Mouse (Mus musculus): ENCODE data around the gene Gm6217. TPM values are rescaled to one million over a fixed set of nuclear protein-coding genes. Genes with fewer than 3 reads are reported as not detected.
"Not testable (repeated sequence)": the region's sequence is repeated elsewhere in the genome, so short reads cannot be mapped to it uniquely, and the experiment has no call there.

Gene Gm6217
- polyA plus RNA-seq (2015; fragmentation: Nextera tagmentation; extraction: Ambion mirVana), result not detected in 2 replicates

DNA sequence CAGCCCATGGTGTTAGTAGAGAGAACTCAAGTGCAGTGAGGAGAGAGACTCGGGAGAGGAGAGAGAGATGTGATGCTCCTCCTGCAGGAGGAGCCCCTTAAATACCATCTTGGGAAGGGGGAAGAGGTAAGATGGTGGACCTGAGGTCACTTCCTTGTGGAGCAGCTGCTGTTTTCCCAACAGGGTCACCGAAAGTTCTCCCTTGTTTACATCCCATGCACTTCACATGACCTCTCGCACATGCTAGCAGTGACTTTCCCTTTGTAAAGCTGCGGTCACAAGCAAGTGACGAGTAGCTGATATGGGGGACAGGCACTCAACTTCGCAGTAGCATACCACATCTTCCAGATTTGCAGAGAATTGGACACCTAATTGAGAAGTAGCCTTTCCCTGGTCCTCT, at the start of gene Gm6217:
TSS of gene Gm6217 (minus strand) at position 74 of the 400 bp plus-strand sequence.
- not testable (repeated sequence) for H3K27me3 ChIP-seq; H3K36me3 ChIP-seq (ENCODE audit: poor library complexity, severe bottlenecking); H3K9ac ChIP-seq; H3K4me1 ChIP-seq; H3K4me3 ChIP-seq; ATAC-seq; H3K4me2 ChIP-seq; H3K27ac ChIP-seq; H3K9me3 ChIP-seq (replicated peaks)
- WGBS, result no CpG with 5 or more reads among the region's 6 CpGs

DNA sequence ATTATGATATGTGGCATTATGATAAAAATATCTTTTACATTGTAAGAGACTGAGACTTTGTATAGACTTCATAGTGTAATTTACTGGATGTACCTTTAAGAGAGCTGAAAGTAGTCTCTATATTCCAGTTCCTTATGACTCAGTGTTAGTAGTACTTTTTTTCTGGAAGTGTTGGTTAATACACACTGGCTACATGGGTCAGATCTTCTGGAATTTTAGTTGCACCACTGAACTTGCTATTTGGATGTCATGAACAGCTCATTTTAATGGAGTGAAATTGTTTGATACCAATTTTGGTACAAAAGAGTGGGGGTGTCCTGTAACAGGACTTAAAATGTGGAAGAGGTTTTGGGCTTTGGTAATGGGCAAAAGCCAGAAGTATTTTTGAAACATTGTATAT, 46.6 kb upstream of the Gm6217 start:
- Histone ChIP-seq H3K27ac (no peak overlapping the region), H3K4me1 (no peaks in the 10 kb centered on the region), H3K9me3 (replicated peaks) (no peaks in the 10 kb centered on the region), H3K27me3 (no peaks in the 10 kb centered on the region), H3K4me3 (no peak overlapping the region), H3K9ac (no peak overlapping the region), H3K36me3 (ENCODE audit: poor library complexity, severe bottlenecking) (no peaks in the 10 kb centered on the region), H3K4me2 (no peak overlapping the region)
- ATAC-seq, result no peak

DNA sequence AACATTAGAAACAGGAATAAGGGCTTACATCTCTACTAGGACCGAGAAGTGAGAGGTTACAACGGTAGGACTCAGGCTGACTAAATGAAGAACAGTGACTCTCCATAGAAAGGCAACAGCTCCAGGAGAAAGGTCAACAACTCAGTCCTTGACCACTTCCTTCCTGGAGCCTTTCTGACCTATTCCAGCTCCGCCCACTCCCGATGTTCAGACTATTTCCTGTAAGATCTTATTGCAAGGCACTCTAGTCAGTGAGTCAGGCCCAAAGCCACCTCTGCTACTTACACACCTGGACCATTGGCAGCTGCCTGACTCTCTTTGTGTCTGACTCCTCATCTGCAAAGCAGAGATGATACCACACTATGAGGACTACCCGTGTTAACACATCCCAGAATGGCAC, 44.6 kb upstream of the Gm6217 start:
- no peak overlapping the region for H3K27ac ChIP-seq
- ATAC-seq, result no peak
- no peaks in the 10 kb centered on the region for H3K4me1 ChIP-seq
- no peak overlapping the region for H3K4me3 ChIP-seq
- H3K36me3 ChIP-seq (ENCODE audit: poor library complexity, severe bottlenecking), result no peaks in the 10 kb centered on the region
- no peak overlapping the region for H3K9ac ChIP-seq
- WGBS, result 91% methylated on average over 5 of the region's 5 CpGs
- no peaks in the 10 kb centered on the region for H3K27me3 ChIP-seq
- no peaks in the 10 kb centered on the region for H3K9me3 ChIP-seq (replicated peaks)
- H3K4me2 ChIP-seq, result no peak overlapping the region

DNA sequence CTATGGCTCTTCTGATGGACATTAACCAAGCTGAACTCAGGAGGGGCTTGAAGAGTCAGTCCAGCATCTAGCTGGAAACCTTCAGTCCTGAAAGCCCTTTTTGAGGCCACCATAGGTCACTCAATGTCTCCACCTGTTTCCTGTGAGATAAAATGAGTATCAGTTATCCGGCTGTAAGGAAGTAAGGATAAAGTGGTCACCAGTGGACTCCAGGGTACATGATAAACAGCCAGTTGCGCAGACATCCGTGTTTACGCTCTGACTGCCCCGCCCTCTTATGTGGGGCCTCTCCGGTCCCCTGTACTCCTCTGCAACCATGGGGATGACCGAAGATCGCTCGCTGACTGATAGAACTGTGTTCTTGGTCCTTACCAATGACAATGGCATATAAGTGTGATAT, 43.1 kb upstream of the Gm6217 start:
- Histone ChIP-seq H3K9ac (no peak overlapping the region), H3K4me3 (no peak overlapping the region), H3K4me1 (no peaks in the 10 kb centered on the region), H3K36me3 (ENCODE audit: poor library complexity, severe bottlenecking) (no peaks in the 10 kb centered on the region), H3K27me3 (no peaks in the 10 kb centered on the region), H3K4me2 (no peak overlapping the region), H3K27ac (no peak overlapping the region), H3K9me3 (replicated peaks) (no peaks in the 10 kb centered on the region)
- 94% methylated on average over 9 of the region's 9 CpGs for WGBS
- no peak for ATAC-seq

GRCm38 (mm10) chr1:82973901-82974300, 42.7 kb upstream of the Gm6217 start:
- Histone ChIP-seq H3K9ac (no peak overlapping the region), H3K4me1 (no peaks in the 10 kb centered on the region), H3K4me2 (no peak overlapping the region), H3K27me3 (no peaks in the 10 kb centered on the region), H3K27ac (no peak overlapping the region), H3K9me3 (replicated peaks) (no peaks in the 10 kb centered on the region), H3K4me3 (no peak overlapping the region), H3K36me3 (ENCODE audit: poor library complexity, severe bottlenecking) (no peaks in the 10 kb centered on the region)
- no peak for ATAC-seq
- 78% methylated on average over 6 of the region's 6 CpGs for WGBS

DNA sequence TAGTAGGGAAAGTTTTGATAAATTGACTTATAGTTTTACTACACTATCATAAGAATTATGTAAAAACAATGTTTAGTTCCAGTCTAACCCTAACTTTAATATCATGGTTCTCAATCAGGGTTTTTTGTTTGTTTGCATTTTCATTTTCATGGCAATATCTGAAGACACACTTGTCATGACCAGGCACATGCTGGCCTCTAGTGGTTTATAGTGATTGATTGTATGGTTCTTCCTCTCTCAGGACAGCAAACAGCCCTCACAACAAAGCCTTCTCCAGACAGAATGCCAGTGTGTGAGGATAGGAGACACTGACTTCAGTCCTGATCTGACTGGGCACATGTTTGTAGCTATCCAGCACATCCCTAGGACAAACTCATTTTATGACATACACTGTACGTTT, 42.0 kb upstream of the Gm6217 start:
- Histone ChIP-seq H3K9ac (no peak overlapping the region), H3K4me3 (no peak overlapping the region), H3K9me3 (replicated peaks) (no peaks in the 10 kb centered on the region), H3K27me3 (no peaks in the 10 kb centered on the region), H3K36me3 (ENCODE audit: poor library complexity, severe bottlenecking) (no peaks in the 10 kb centered on the region), H3K4me2 (no peak overlapping the region), H3K4me1 (no peaks in the 10 kb centered on the region), H3K27ac (no peak overlapping the region)
- no peak for ATAC-seq
- 95% methylated on average over 1 of the region's 1 CpGs for WGBS

DNA sequence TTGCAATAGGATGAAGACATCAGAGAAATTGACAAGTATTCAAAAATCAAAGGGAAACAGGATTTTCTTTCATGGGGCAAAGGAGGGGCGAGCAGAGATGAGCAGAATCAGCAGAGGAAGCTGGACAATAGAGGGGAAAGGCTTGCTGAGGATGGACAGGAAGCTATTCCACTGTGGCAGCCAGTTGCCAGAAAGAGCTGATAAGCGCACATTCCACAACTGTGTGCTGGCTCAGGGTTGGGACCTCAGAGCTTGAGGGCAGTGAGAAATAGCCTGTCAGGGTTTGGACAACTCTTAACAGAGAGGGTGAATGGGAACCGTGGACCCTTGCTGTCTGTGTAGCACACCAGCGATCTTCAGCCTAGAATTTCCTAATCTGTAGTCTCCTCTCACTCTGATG, 40.8 kb upstream of the Gm6217 start:
- H3K27ac ChIP-seq, result no peak overlapping the region
- no peak overlapping the region for H3K9ac ChIP-seq
- H3K36me3 ChIP-seq (ENCODE audit: poor library complexity, severe bottlenecking), result no peaks in the 10 kb centered on the region
- H3K4me2 ChIP-seq, result no peak overlapping the region
- no peaks in the 10 kb centered on the region for H3K4me1 ChIP-seq
- no peaks in the 10 kb centered on the region for H3K27me3 ChIP-seq
- no peak overlapping the region for H3K4me3 ChIP-seq
- 70% methylated on average over 4 of the region's 4 CpGs for WGBS
- H3K9me3 ChIP-seq (replicated peaks), result no peaks in the 10 kb centered on the region
- ATAC-seq, result no peak

GRCm38 (mm10) chr1:82966413-82966812, 35.2 kb upstream of the Gm6217 start:
- H3K27ac ChIP-seq, result no peak overlapping the region
- no peaks in the 10 kb centered on the region for H3K27me3 ChIP-seq
- H3K4me1 ChIP-seq, result no peaks in the 10 kb centered on the region
- no peak overlapping the region for H3K4me3 ChIP-seq
- no peak overlapping the region for H3K4me2 ChIP-seq
- H3K9me3 ChIP-seq (replicated peaks), result no peaks in the 10 kb centered on the region
- WGBS, result 66% methylated on average over 3 of the region's 3 CpGs
- ATAC-seq, result no peak
- no peak overlapping the region for H3K9ac ChIP-seq
- H3K36me3 ChIP-seq (ENCODE audit: poor library complexity, severe bottlenecking), result no peaks in the 10 kb centered on the region

DNA sequence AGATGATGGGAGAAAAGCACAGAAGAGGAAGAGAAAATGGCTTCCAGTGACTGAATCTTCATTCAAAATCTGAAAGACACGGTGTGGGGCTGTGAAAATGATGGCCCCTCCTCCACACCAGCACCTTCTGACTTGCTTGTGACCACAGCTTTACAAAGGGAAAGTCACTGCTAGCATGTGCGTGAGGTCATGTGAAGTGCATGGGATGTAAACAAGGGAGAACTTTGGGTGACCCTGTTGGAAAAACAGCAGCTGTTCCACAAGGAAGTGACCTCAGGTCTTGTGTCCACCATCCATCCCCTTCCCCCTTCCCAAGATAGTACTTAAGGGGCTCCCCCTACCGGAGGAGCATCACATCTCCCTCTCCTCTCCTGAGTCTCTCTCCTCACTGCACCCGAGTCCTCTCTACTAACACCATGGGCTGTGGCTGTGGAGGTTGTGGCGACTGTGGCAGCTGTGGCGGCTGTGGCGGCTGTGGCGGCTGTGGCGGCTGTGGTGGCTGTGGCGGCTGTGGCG, 28.7 kb upstream of the Gm6217 start, which contains the start of gene Gm47955:
TSS of gene Gm47955 (plus strand) at position 417 of the 516 bp plus-strand sequence.
- H3K27ac ChIP-seq, result no peak within 1 kb of the TSS
- WGBS, result 93% methylated on average over 11 of the region's 11 CpGs
- no peak within 1 kb of the TSS for H3K4me2 ChIP-seq
- H3K4me1 ChIP-seq, result no peaks in the 10 kb centered on the region
- no peaks in the 10 kb centered on the region for H3K36me3 ChIP-seq (ENCODE audit: poor library complexity, severe bottlenecking)
- H3K9ac ChIP-seq, result no peak within 1 kb of the TSS
- no peak for ATAC-seq
- H3K9me3 ChIP-seq (replicated peaks), result no peaks in the 10 kb centered on the region
- H3K27me3 ChIP-seq, result no peaks in the 10 kb centered on the region
- no peak within 1 kb of the TSS for H3K4me3 ChIP-seq

DNA sequence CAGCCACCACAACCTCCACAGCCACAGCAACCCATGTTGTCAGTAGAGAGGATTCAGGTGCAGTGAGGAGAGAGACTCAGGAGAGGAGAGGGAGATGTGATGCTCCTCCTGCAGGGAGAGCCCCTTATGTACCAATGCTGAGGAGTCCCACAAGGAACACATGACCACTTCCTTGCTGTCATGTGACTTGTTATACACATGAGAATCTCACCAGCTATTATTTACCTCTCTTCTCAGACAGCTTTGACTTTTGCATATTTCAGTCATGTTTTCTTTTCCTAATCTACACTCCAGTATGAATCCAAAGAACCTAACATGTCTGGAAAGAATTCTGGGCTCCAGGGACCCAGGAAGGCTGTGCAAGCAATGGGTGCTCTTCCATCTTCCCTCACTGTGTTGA, 24.7 kb upstream of the Gm6217 start, which contains the start of gene Gm7544:
TSS of gene Gm7544 (minus strand) at position 101 of the 400 bp plus-strand sequence.
- not testable (repeated sequence) for H3K27ac ChIP-seq; H3K4me2 ChIP-seq; H3K9ac ChIP-seq; H3K27me3 ChIP-seq; ATAC-seq; H3K36me3 ChIP-seq (ENCODE audit: poor library complexity, severe bottlenecking); H3K9me3 ChIP-seq (replicated peaks); H3K4me1 ChIP-seq; H3K4me3 ChIP-seq

GRCm38 (mm10) chr1:82948601-82949000, 17.4 kb upstream of the Gm6217 start:
- Histone ChIP-seq H3K27ac (no peak overlapping the region), H3K4me1 (no peaks in the 10 kb centered on the region), H3K27me3 (no peaks in the 10 kb centered on the region), H3K9me3 (replicated peaks) (no peaks in the 10 kb centered on the region), H3K4me3 (no peak overlapping the region), H3K4me2 (no peak overlapping the region), H3K9ac (no peak overlapping the region), H3K36me3 (ENCODE audit: poor library complexity, severe bottlenecking) (no peaks in the 10 kb centered on the region)
- 81% methylated on average over 2 of the region's 2 CpGs for WGBS
- ATAC-seq, result no peak

- not testable (repeated sequence) for H3K27ac ChIP-seq; ATAC-seq; H3K4me2 ChIP-seq; H3K27me3 ChIP-seq; H3K9me3 ChIP-seq (replicated peaks); H3K4me3 ChIP-seq; H3K9ac ChIP-seq; H3K4me1 ChIP-seq; H3K36me3 ChIP-seq (ENCODE audit: poor library complexity, severe bottlenecking)
- no CpG with 5 or more reads among the region's 2 CpGs for WGBS
Observed at GRCm38 (mm10) chr1:82946029-82946428, 14.8 kb upstream of the Gm6217 start.

GRCm38 (mm10) chr1:82943295-82943694, 12.1 kb upstream of the Gm6217 start, which contains the start of gene A030003K21Rik:
A030003K21Rik (minus strand) TSS chr1:82943388.
- H3K9ac ChIP-seq; H3K36me3 ChIP-seq (ENCODE audit: poor library complexity, severe bottlenecking); H3K9me3 ChIP-seq (replicated peaks); H3K4me3 ChIP-seq; H3K4me2 ChIP-seq; H3K27me3 ChIP-seq; H3K4me1 ChIP-seq; ATAC-seq; H3K27ac ChIP-seq: not testable (repeated sequence)
- no CpG with 5 or more reads among the region's 6 CpGs for WGBS

All from forebrain, embryonic 13.5 days (tissue).